Mouse (Mus musculus): ENCODE measurements at regions not wholly inside any gene's neighbourhood (a gene's known extent, or its start where the extent isn't known, plus 50 kb on each side); places are given as distances from the start of the nearest gene placed in this dataset.

DNA sequence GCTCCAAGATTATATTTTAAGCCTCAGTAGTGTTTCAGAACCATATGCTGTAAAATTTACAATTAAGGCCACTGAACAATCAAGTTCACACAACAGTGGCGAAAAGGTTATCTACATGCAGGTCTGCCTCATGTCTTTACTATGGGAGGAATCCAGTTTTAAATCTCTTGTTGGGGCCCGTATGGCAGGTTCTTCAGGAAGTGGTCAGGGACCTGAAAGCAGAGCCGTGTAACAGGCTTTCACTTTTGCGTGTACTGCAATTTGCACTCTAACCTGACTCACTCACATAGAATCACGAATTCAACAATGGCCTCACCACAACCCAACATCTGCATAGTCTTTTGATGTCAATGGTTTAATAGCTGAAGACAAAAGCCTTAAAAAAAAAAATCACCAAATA is 312.6 kb downstream of the Tex13c3 start:
- no peak for TF ChIP-seq CTCF (IDR thresholded peaks at IDR 0.05; ENCODE audit: low read depth, low read length)
- TF ChIP-seq POLR2A (IDR thresholded peaks at IDR 0.05; ENCODE audit: extremely low read depth, insufficient read depth, low read length): no peak

All from liver, adult 2 months (tissue).